Mouse (Mus musculus) cortical plate, adult 2 months (tissue): ENCODE results near the gene Wdr78.

Experiments used
- CTCF ChIP-seq: fragments of 200-500 bp; IDR thresholded peaks from 2 replicates; pipeline ENCODE4 v1.5.1; 2011; ENCODE audit warnings: mild to moderate bottlenecking, control low read depth, low read length; ENCODE audit not compliant: insufficient read depth; ENCODE audit errors: extremely low read depth
- POLR2A ChIP-seq: fragments of 200-500 bp; IDR thresholded peaks from 2 replicates; pipeline ENCODE4 v1.6.1; 2011; ENCODE audit warnings: mild to moderate bottlenecking, low read length, control low read depth; ENCODE audit not compliant: insufficient read depth; ENCODE audit errors: extremely low read depth

GRCm38 (mm10) chr4:103118888-103119228 lies 4.5 kb upstream of the Wdr78 start:
- no peak for TF ChIP-seq POLR2A
- no peak for TF ChIP-seq CTCF
